Mouse (Mus musculus) right cerebral cortex, postnatal 25 days (tissue): ENCODE results near the gene Tex50.

ENCODE experiments used
- DNase-seq: peaks from one replicate; pipeline ENCODE4 v3.0.0; 2022

The Tex50 gene

DNA sequence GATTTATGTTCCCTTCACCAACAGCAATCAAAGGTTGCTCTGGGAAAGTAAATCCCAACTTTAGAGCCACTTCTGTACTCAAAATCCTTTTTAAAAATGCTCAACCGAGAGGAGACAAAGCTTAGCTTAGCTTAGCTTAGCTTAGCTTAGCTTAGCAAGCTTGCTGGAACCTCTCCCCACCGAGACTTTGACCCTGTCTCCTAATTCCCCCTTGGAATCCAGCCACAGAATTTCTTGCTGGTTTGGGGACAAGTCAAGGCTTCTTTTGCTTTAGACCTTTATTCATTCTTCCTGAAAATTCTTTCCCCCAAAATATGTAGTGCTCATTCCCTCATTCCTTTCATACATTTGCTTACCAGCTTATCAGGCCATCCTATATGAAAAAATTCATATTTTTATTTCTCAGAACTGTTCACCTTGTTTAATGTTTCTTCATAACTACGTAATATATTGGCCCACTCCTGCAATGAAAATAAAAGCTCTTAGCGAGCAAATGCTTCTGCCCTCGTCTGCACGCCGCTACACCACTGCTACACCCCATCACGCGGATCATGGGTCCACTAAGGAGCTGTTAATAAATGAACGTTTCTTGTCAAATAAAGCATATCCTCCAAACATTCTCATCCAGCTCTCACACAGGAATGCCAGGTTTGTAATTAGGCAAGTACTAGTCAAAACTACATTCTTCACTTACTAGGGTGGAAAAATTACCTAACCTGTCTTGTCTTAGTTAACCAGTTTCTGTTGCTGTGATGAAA lies 36.3 kb downstream of the Tex50 start:
- DNase-seq: no peak

- no peak for DNase-seq
Measured at GRCm38 (mm10) chr1:161114591-161114990, 44.5 kb downstream of the Tex50 start.

- DNase-seq: no peak
Measured at GRCm38 (mm10) chr1:161109216-161109615, 49.9 kb downstream of the Tex50 start.
